Mouse (Mus musculus) kidney, adult 2 months (tissue): ENCODE measurements around the gene Lgals3bp. TPM values are rescaled to one million over a fixed set of nuclear protein-coding genes. Genes with fewer than 3 reads are reported as not detected.

Experiments
- DNase-seq: peaks from one replicate; pipeline ENCODE4 v3.0.0; 2021
- H3K27ac ChIP-seq: fragments of 200-500 bp; 2 replicates; pipeline ENCODE4 v1.5.1; 2012; ENCODE audit warnings: low read depth, low read length, control low read depth, inconsistent platforms; ENCODE audit not compliant: insufficient read depth
- H3K27me3 ChIP-seq: fragments of 200-500 bp; replicated peaks from 2 replicates; pipeline ENCODE4 v1.6.1; 2012; ENCODE audit warnings: mild to moderate bottlenecking, moderate library complexity, low read length, inconsistent platforms; ENCODE audit not compliant: control insufficient read depth, insufficient read depth
- H3K36me3 ChIP-seq: fragments of 200-500 bp; 2 replicates; pipeline ENCODE4 v1.6.1; 2012; ENCODE audit warnings: mild to moderate bottlenecking, moderate library complexity, low read length, inconsistent platforms; ENCODE audit not compliant: control insufficient read depth, insufficient read depth
- H3K4me1 ChIP-seq: fragments of 200-500 bp; 2 replicates; pipeline ENCODE4 v1.6.1; 2011; ENCODE audit warnings: low read length; ENCODE audit not compliant: control insufficient read depth, insufficient read depth
- H3K4me3 ChIP-seq: fragments of 200-500 bp; 2 replicates; pipeline ENCODE4 v1.5.1; 2011; ENCODE audit warnings: mild to moderate bottlenecking, low read depth, low read length, control low read depth; ENCODE audit not compliant: insufficient read depth
- CTCF ChIP-seq: fragments of 200-500 bp; conservative IDR thresholded peaks from 2 replicates; pipeline ENCODE4 v1.5.1; 2011; ENCODE audit warnings: low read depth, mild to moderate bottlenecking, control low read depth, low read length, moderate library complexity, mixed read lengths; ENCODE audit not compliant: insufficient read depth, insufficient read length
- POLR2A ChIP-seq: fragments of 200-500 bp; IDR thresholded peaks from one replicate; pipeline ENCODE4 v1.6.1; 2011; ENCODE audit warnings: low read depth, low read length, control low read depth
- WGBS: fragments of 180-500 bp; shearing (Covaris S2); methylation state at CpG from one replicate; pipeline ENCODE4 v1.1.7; 2018; 5-methylcytosine and 5-hydroxymethylcytosine counted together
- polyA plus RNA-seq: library from polyadenylated mRNA; depleted of rRNA; stranded (reverse); fragments of >200 nt; gene quantifications from 2 replicates; pipeline ENCODE4 v1.2.3, GENCODE M21; 2012; rRNA removed

The Lgals3bp gene
- polyA plus RNA-seq, 1 experiment, result 360 TPM

- Histone ChIP-seq H3K36me3 (no peaks in the 10 kb centered on the region), H3K27me3 (no peaks in the 10 kb centered on the region), H3K4me3 (no peak overlapping the region), H3K27ac (no peak overlapping the region), H3K4me1 (no peaks in the 10 kb centered on the region)
- no peak for DNase-seq
- TF ChIP-seq CTCF, result no peak
- TF ChIP-seq POLR2A, result no peak
- 76% methylated on average over 2 of the region's 2 CpGs for WGBS
These were observed 58.3 kb downstream of the Lgals3bp start for GRCm38 (mm10) chr11:118343629-118344028.

Other genes with a start within 250 kb of the Lgals3bp start
- 18.9 and 19.5 TPM in 2 replicates for gene Cyth1, start 153.5 kb downstream of the Lgals3bp start, polyA plus RNA-seq
- 11.2 and 12.3 TPM in 2 replicates for gene Usp36, start 111.8 kb downstream of the Lgals3bp start, polyA plus RNA-seq
- 0.06 and 0.07 TPM in 2 replicates for gene Cep295nl, start 59.6 kb downstream of the Lgals3bp start, polyA plus RNA-seq
- gene Timp2, start 46.4 kb downstream of the Lgals3bp start, polyA plus RNA-seq, result 78.7 and 83.3 TPM in 2 replicates
- gene Cant1, start 17.0 kb upstream of the Lgals3bp start, polyA plus RNA-seq, result 42.6 and 53.0 TPM in 2 replicates
- 22.8 and 24.2 TPM in 2 replicates for gene C1qtnf1, start 26.1 kb upstream of the Lgals3bp start, polyA plus RNA-seq
- gene Engase, start 74.7 kb upstream of the Lgals3bp start, polyA plus RNA-seq, result 10.5 and 12.3 TPM in 2 replicates